Mouse (Mus musculus) embryonic fibroblast, embryonic 13.5 days (primary cell): ENCODE data around the gene Hlf.

Experiments
- CTCF ChIP-seq: IDR thresholded peaks from 2 replicates; pipeline ENCODE4 v1.5.1; 2011; ENCODE audit warnings: mild to moderate bottlenecking, control low read depth, low read length, moderate library complexity, borderline replicate concordance; ENCODE audit not compliant: insufficient read depth
- POLR2A ChIP-seq: IDR thresholded peaks from 2 replicates; pipeline ENCODE4 v1.6.1; 2011; ENCODE audit warnings: low read depth, mild to moderate bottlenecking, control low read depth, low read length, moderate library complexity

GRCm38 (mm10) chr11:90376436-90376835, 14.3 kb downstream of the Hlf start:
- TF ChIP-seq POLR2A (no peak), CTCF (no peak)
